Mouse (Mus musculus): ENCODE data around the gene Gm11627. TPM values are rescaled to one million over a fixed set of nuclear protein-coding genes. Genes with fewer than 3 reads are reported as not detected.

Gene Gm11627
- polyA plus RNA-seq, 1 experiment, result 1.9 TPM

DNA sequence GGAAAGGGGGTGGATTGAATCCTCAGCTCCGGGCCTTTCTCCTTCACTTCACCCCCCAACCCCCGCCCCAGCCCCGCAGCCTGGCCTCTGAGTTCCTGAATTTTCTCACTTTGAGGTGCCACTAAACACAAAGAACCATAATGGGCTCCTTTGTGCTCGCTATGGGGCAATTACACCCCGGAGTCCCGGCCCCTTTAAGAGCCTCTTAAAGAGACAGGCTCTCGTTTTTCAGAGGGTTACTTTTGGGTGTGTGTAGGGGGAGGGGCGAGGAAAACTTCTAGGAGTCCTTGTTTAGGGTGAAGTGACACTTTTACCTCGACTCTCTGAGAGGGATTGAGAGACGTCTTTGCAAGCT, 24.2 kb upstream of the Gm11627 start:
- Histone ChIP-seq H3ac (ENCODE audit: control insufficient read depth, insufficient read length) (no peak overlapping the region), H3K4me3 (peak overlapping the region; percentile 38), H3K27me3 (ENCODE audit: control insufficient read depth, insufficient read depth, insufficient read length) (no peaks in the 10 kb centered on the region), H3K4me2 (ENCODE audit: low read depth) (peak overlapping the region; percentile 95), H3K36me3 (ENCODE audit: control insufficient read depth, insufficient read depth) (no peaks in the 10 kb centered on the region), H3K79me2 (ENCODE audit: control insufficient read depth, insufficient read depth) (peaks cover 29% of the 10 kb centered on the region)
- TF ChIP-seq USF1 (IDR thresholded peaks at IDR 0.05; ENCODE audit: low read depth) (no peak), MYOG (IDR thresholded peaks at IDR 0.05; ENCODE audit: control insufficient read depth in 1 of 3, insufficient read depth in 1 of 3, insufficient read length in 2 of 3, low read depth in 2 of 3) (no peak), E2F4 (IDR thresholded peaks at IDR 0.05; ENCODE audit: insufficient read depth) (no peak), TCF12 (IDR thresholded peaks at IDR 0.05; ENCODE audit: insufficient read depth, poor library complexity, severe bottlenecking) (no peak), SRF (IDR thresholded peaks at IDR 0.05; ENCODE audit: control insufficient read depth, insufficient read length, low read depth) (no peak), POLR2A (IDR thresholded peaks at IDR 0.05; ENCODE audit: insufficient read length, low read depth) (no peak), MYOD1 (IDR thresholded peaks at IDR 0.05; ENCODE audit: control insufficient read depth in 1 of 3, insufficient read length in 2 of 3, low read depth in 2 of 3) (no peak), TCF3 (IDR thresholded peaks at IDR 0.05; ENCODE audit: insufficient read length, low read depth) (no peak)

GRCm38 (mm10) chr11:102602816-102603495, 23.7 kb upstream of the Gm11627 start:
- no peak overlapping the region for H3ac ChIP-seq (ENCODE audit: control insufficient read depth, insufficient read length)
- peak overlapping the region; percentile 38 for H3K4me3 ChIP-seq
- no peaks in the 10 kb centered on the region for H3K36me3 ChIP-seq (ENCODE audit: control insufficient read depth, insufficient read depth)
- no peak for TF ChIP-seq POLR2AphosphoS2 (IDR thresholded peaks at IDR 0.05; ENCODE audit: insufficient read length, low read depth)
- no peak for TF ChIP-seq TCF12 (IDR thresholded peaks at IDR 0.05; ENCODE audit: insufficient read depth, poor library complexity, severe bottlenecking)
- TF ChIP-seq E2F4 (IDR thresholded peaks at IDR 0.05; ENCODE audit: insufficient read depth), result no peak
- TF ChIP-seq POLR2A (IDR thresholded peaks at IDR 0.05; ENCODE audit: insufficient read length, low read depth), result no peak
- TF ChIP-seq SRF (IDR thresholded peaks at IDR 0.05; ENCODE audit: control insufficient read depth, insufficient read length, low read depth), result no peak
- TF ChIP-seq TCF3 (IDR thresholded peaks at IDR 0.05; ENCODE audit: insufficient read length, low read depth), result no peak
- no peak for TF ChIP-seq MAX (IDR thresholded peaks at IDR 0.05; ENCODE audit: low read depth)
- TF ChIP-seq USF1 (IDR thresholded peaks at IDR 0.05; ENCODE audit: low read depth), result no peak
- TF ChIP-seq REST (IDR thresholded peaks at IDR 0.05; ENCODE audit: insufficient read depth, insufficient read length), result no peak
- no peak for TF ChIP-seq MYOG (IDR thresholded peaks at IDR 0.05; ENCODE audit: control insufficient read depth in 1 of 3, insufficient read depth in 1 of 3, insufficient read length in 2 of 3, low read depth in 2 of 3)
- TF ChIP-seq MYOD1 (IDR thresholded peaks at IDR 0.05; ENCODE audit: control insufficient read depth in 1 of 3, insufficient read length in 2 of 3, low read depth in 2 of 3), result no peak
- no peak for TF ChIP-seq CEBPB (IDR thresholded peaks at IDR 0.05; ENCODE audit: insufficient read depth, poor library complexity, severe bottlenecking)
- peaks cover 29% of the 10 kb centered on the region for H3K79me2 ChIP-seq (ENCODE audit: control insufficient read depth, insufficient read depth)
- H3K27me3 ChIP-seq (ENCODE audit: control insufficient read depth, insufficient read depth, insufficient read length), result no peaks in the 10 kb centered on the region
- peak overlapping the region; percentile 95 for H3K4me2 ChIP-seq (ENCODE audit: low read depth)

- H3K27me3 ChIP-seq (ENCODE audit: control insufficient read depth, insufficient read depth, insufficient read length), result no peaks in the 10 kb centered on the region
- H3K79me2 ChIP-seq (ENCODE audit: control insufficient read depth, insufficient read depth), result peaks cover 3% of the 10 kb centered on the region
- H3ac ChIP-seq (ENCODE audit: control insufficient read depth, insufficient read length), result no peak overlapping the region
- TF ChIP-seq REST (IDR thresholded peaks at IDR 0.05; ENCODE audit: insufficient read depth, insufficient read length) (no peak), SRF (IDR thresholded peaks at IDR 0.05; ENCODE audit: control insufficient read depth, insufficient read length, low read depth) (no peak), POLR2A (IDR thresholded peaks at IDR 0.05; ENCODE audit: insufficient read length, low read depth) (no peak), MYOD1 (IDR thresholded peaks at IDR 0.05; ENCODE audit: control insufficient read depth in 1 of 3, insufficient read length in 2 of 3, low read depth in 2 of 3) (no peak), MAX (IDR thresholded peaks at IDR 0.05; ENCODE audit: low read depth) (no peak), USF1 (IDR thresholded peaks at IDR 0.05; ENCODE audit: low read depth) (no peak), TCF12 (IDR thresholded peaks at IDR 0.05; ENCODE audit: insufficient read depth, poor library complexity, severe bottlenecking) (no peak), E2F4 (IDR thresholded peaks at IDR 0.05; ENCODE audit: insufficient read depth) (no peak), POLR2AphosphoS2 (IDR thresholded peaks at IDR 0.05; ENCODE audit: insufficient read length, low read depth) (no peak), MYOG (IDR thresholded peaks at IDR 0.05; ENCODE audit: control insufficient read depth in 1 of 3, insufficient read depth in 1 of 3, insufficient read length in 2 of 3, low read depth in 2 of 3) (no peak), TCF3 (IDR thresholded peaks at IDR 0.05; ENCODE audit: insufficient read length, low read depth) (no peak), CEBPB (IDR thresholded peaks at IDR 0.05; ENCODE audit: insufficient read depth, poor library complexity, severe bottlenecking) (no peak)
- no peaks in the 10 kb centered on the region for H3K36me3 ChIP-seq (ENCODE audit: control insufficient read depth, insufficient read depth)
- no peak overlapping the region for H3K4me3 ChIP-seq
- no peak overlapping the region for H3K4me2 ChIP-seq (ENCODE audit: low read depth)
Measured at GRCm38 (mm10) chr11:102599912-102600311, 20.7 kb upstream of the Gm11627 start.

DNA sequence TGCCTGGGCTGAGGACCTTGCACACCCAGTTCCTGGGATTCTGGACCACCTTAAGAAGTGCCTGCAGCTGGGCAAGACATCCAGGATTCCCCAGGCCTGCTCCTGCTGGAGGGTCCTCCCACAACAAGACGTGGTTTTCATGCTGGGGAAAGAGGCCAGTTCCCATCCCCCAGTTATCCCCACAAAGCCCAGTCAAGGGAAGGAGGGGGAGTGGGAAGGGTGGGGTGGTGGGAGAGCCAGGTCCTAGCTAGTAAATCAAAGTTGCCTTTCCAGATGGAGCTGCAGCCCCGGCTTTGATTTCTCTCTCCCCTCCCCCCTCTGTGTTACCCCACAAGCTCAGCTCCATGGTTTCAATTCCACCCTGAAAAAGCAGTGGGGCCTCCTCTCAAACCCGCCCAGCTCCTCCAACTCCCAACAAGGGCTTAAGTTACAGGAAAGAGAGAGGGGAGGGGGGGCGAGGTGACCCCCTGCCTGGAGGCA, 16.1 kb upstream of the Gm11627 start:
- Histone ChIP-seq H3K36me3 (ENCODE audit: control insufficient read depth, insufficient read depth) (no peaks in the 10 kb centered on the region), H3K4me3 (no peak overlapping the region), H3K27me3 (ENCODE audit: control insufficient read depth, insufficient read depth, insufficient read length) (no peaks in the 10 kb centered on the region), H3ac (ENCODE audit: control insufficient read depth, insufficient read length) (no peak overlapping the region), H3K4me2 (ENCODE audit: low read depth) (no peak overlapping the region), H3K79me2 (ENCODE audit: control insufficient read depth, insufficient read depth) (no peaks in the 10 kb centered on the region)
- TF ChIP-seq MAX (IDR thresholded peaks at IDR 0.05; ENCODE audit: low read depth) (no peak), MYOD1 (IDR thresholded peaks at IDR 0.05; ENCODE audit: control insufficient read depth in 1 of 3, insufficient read length in 2 of 3, low read depth in 2 of 3) (no peak), USF1 (IDR thresholded peaks at IDR 0.05; ENCODE audit: low read depth) (no peak), MYOG (IDR thresholded peaks at IDR 0.05; ENCODE audit: control insufficient read depth in 1 of 3, insufficient read depth in 1 of 3, insufficient read length in 2 of 3, low read depth in 2 of 3) (no peak), REST (IDR thresholded peaks at IDR 0.05; ENCODE audit: insufficient read depth, insufficient read length) (no peak), SRF (IDR thresholded peaks at IDR 0.05; ENCODE audit: control insufficient read depth, insufficient read length, low read depth) (no peak), E2F4 (IDR thresholded peaks at IDR 0.05; ENCODE audit: insufficient read depth) (no peak), TCF3 (IDR thresholded peaks at IDR 0.05; ENCODE audit: insufficient read length, low read depth) (no peak), POLR2AphosphoS2 (IDR thresholded peaks at IDR 0.05; ENCODE audit: insufficient read length, low read depth) (no peak), TCF12 (IDR thresholded peaks at IDR 0.05; ENCODE audit: insufficient read depth, poor library complexity, severe bottlenecking) (no peak), CEBPB (IDR thresholded peaks at IDR 0.05; ENCODE audit: insufficient read depth, poor library complexity, severe bottlenecking) (no peak), POLR2A (IDR thresholded peaks at IDR 0.05; ENCODE audit: insufficient read length, low read depth) (no peak)

All from myocyte (in vitro differentiated cells).